Mouse (Mus musculus) CH12.LX (cell line): ENCODE measurements at regions not wholly inside any gene's neighbourhood (a gene's known extent, or its start where the extent isn't known, plus 50 kb on each side); places are given as distances from the start of the nearest gene placed in this dataset.

ENCODE experiments used
- DNase-seq: peaks from one replicate; pipeline ENCODE4 v3.0.0-alpha.2; 2013; ENCODE audit errors: extremely low read depth
- H3K27ac ChIP-seq: 2 replicates; pipeline ENCODE4 v1.5.1; 2012; ENCODE audit warnings: low read depth, mild to moderate bottlenecking, control low read depth, moderate library complexity; ENCODE audit not compliant: insufficient read depth
- H3K27me3 ChIP-seq: replicated peaks from 2 replicates; pipeline ENCODE3; 2012; ENCODE audit warnings: inconsistent platforms
- H3K36me3 ChIP-seq, 2 experiments: replicated peaks in 1 of 2; 2 replicates each; pipeline versions ENCODE3 to v1.6.1; 2012; ENCODE audit warnings: inconsistent platforms in 1 of 2, low read length in 1 of 2, mild to moderate bottlenecking in 1 of 2, mixed read lengths in 1 of 2, moderate library complexity in 1 of 2; ENCODE audit not compliant: control insufficient read depth in 1 of 2, insufficient read depth in 1 of 2
- H3K4me1 ChIP-seq, 2 experiments: 2 replicates each; pipeline ENCODE4 v1.6.1; 2012; ENCODE audit warnings: inconsistent platforms in 1 of 2, moderate library complexity in 1 of 2; ENCODE audit not compliant: insufficient read depth in 2 of 2, control insufficient read depth in 1 of 2
- H3K4me2 ChIP-seq: 2 replicates; pipeline ENCODE4 v1.6.1; 2012; ENCODE audit warnings: low read depth, mild to moderate bottlenecking, control low read depth; ENCODE audit not compliant: poor library complexity, insufficient read depth, severe bottlenecking
- H3K4me3 ChIP-seq, 3 experiments: fragments of 150-350 bp in 1 of 3; sonication (generic) in 1 of 3; replicated peaks in 1 of 3; 2 replicates each; pipeline versions ENCODE3 to v1.5.1; 2011 to 2012; ENCODE audit warnings: low read depth in 2 of 3, low read length in 2 of 3, mild to moderate bottlenecking in 2 of 3, moderate library complexity in 2 of 3, control low read depth in 1 of 3, improper control_type of control experiment in 1 of 3, inconsistent platforms in 1 of 3, mixed read lengths in 1 of 3; ENCODE audit not compliant: poor library complexity in 1 of 3
- H3K79me2 ChIP-seq: replicated peaks from 2 replicates; pipeline ENCODE4 v1.6.1; 2012; ENCODE audit warnings: mild to moderate bottlenecking, moderate library complexity; ENCODE audit not compliant: control insufficient read depth, poor library complexity, insufficient read depth, severe bottlenecking; ENCODE audit errors: extremely low read depth
- H3K9ac ChIP-seq: 2 replicates; pipeline ENCODE4 v1.6.1; 2012; ENCODE audit warnings: low read depth, mild to moderate bottlenecking, control low read depth, moderate library complexity; ENCODE audit not compliant: insufficient read depth
- H3K9me3 ChIP-seq: replicated peaks from 2 replicates; pipeline ENCODE3; 2012; ENCODE audit warnings: low read length, inconsistent platforms, mixed read lengths
- BHLHE40 ChIP-seq: IDR thresholded peaks from 2 replicates; pipeline ENCODE4 v1.6.1; 2011; ENCODE audit warnings: mild to moderate bottlenecking, low read depth, low read length, improper control_type of control experiment
- CHD1 ChIP-seq: IDR thresholded peaks from 2 replicates; pipeline ENCODE4 v1.6.1; 2012; ENCODE audit warnings: low read depth, low read length, improper control_type of control experiment, inconsistent platforms
- CHD2 ChIP-seq: IDR thresholded peaks from 2 replicates; pipeline ENCODE4 v1.6.1; 2011; ENCODE audit warnings: low read length, improper control_type of control experiment
- CTCF ChIP-seq, 2 experiments: IDR thresholded peaks in 1 of 2; conservative IDR thresholded peaks in 1 of 2; 2 replicates each; pipeline ENCODE4 v1.5.1; 2011 to 2012; ENCODE audit warnings: low read depth in 2 of 2, low read length in 2 of 2, improper control_type of control experiment in 1 of 2, inconsistent platforms in 1 of 2, mild to moderate bottlenecking in 1 of 2, moderate library complexity in 1 of 2
- E2F4 ChIP-seq: IDR thresholded peaks from 2 replicates; pipeline ENCODE4 v1.6.1; 2011; ENCODE audit warnings: low read depth, low read length, improper control_type of control experiment; ENCODE audit not compliant: insufficient replicate concordance
- ELF1 ChIP-seq: IDR thresholded peaks from 2 replicates; pipeline ENCODE4 v1.6.1; 2014; ENCODE audit warnings: low read depth, mild to moderate bottlenecking, inconsistent platforms, low read length, improper control_type of control experiment
- EP300 ChIP-seq: IDR thresholded peaks from 2 replicates; pipeline ENCODE4 v1.6.1; 2011; ENCODE audit warnings: low read length, improper control_type of control experiment
- ETS1 ChIP-seq: conservative IDR thresholded peaks from 2 replicates; pipeline ENCODE4 v1.6.1; 2012; ENCODE audit warnings: low read depth, mild to moderate bottlenecking, inconsistent platforms, low read length, improper control_type of control experiment, moderate library complexity
- GABPA ChIP-seq: IDR thresholded peaks from 2 replicates; pipeline ENCODE4 v1.6.1; 2012; ENCODE audit warnings: low read depth, low read length, improper control_type of control experiment, inconsistent platforms; ENCODE audit not compliant: insufficient replicate concordance
- HCFC1 ChIP-seq: IDR thresholded peaks from 2 replicates; pipeline ENCODE4 v1.6.1; 2012; ENCODE audit warnings: low read depth, mild to moderate bottlenecking, inconsistent platforms, low read length, improper control_type of control experiment
- IRF4 ChIP-seq: IDR thresholded peaks from 2 replicates; pipeline ENCODE4 v1.6.1; 2014; ENCODE audit warnings: low read depth, mild to moderate bottlenecking, inconsistent platforms, low read length, improper control_type of control experiment
- JUND ChIP-seq: conservative IDR thresholded peaks from 2 replicates; pipeline ENCODE4 v1.6.1; 2011; ENCODE audit warnings: low read depth, low read length, improper control_type of control experiment
- MAZ ChIP-seq: IDR thresholded peaks from 2 replicates; pipeline ENCODE4 v1.6.1; 2012; ENCODE audit warnings: low read depth, mild to moderate bottlenecking, inconsistent platforms, low read length, improper control_type of control experiment, moderate library complexity
- MEF2A ChIP-seq: IDR thresholded peaks from 2 replicates; pipeline ENCODE4 v1.6.1; 2014; ENCODE audit warnings: low read depth, mild to moderate bottlenecking, inconsistent platforms, low read length, improper control_type of control experiment, borderline replicate concordance
- MYC ChIP-seq: IDR thresholded peaks from 2 replicates; pipeline ENCODE4 v1.6.1; 2011; ENCODE audit warnings: low read depth, mild to moderate bottlenecking, improper control_type of control experiment, low read length
- NRF1 ChIP-seq: IDR thresholded peaks from 2 replicates; pipeline ENCODE4 v1.6.1; 2014; ENCODE audit warnings: low read depth, mild to moderate bottlenecking, inconsistent platforms, low read length, improper control_type of control experiment, moderate library complexity
- PAX5 ChIP-seq: IDR thresholded peaks from 2 replicates; pipeline ENCODE4 v1.6.1; 2012; ENCODE audit warnings: low read length, inconsistent platforms, mixed read lengths
- POLR2A ChIP-seq: IDR thresholded peaks from 2 replicates; pipeline ENCODE4 v1.6.1; 2011; ENCODE audit warnings: low read depth, mild to moderate bottlenecking, improper control_type of control experiment, low read length
- POLR2AphosphoS2 ChIP-seq: IDR thresholded peaks from 2 replicates; pipeline ENCODE4 v1.6.1; 2011; ENCODE audit warnings: low read depth, low read length, improper control_type of control experiment
- RAD21 ChIP-seq: IDR thresholded peaks from 2 replicates; pipeline ENCODE4 v1.6.1; 2011; ENCODE audit warnings: low read depth, mild to moderate bottlenecking, low read length, improper control_type of control experiment, moderate library complexity
- SIN3A ChIP-seq: IDR thresholded peaks from 2 replicates; pipeline ENCODE4 v1.6.1; 2012; ENCODE audit warnings: low read length, improper control_type of control experiment, inconsistent platforms
- SMC3 ChIP-seq: IDR thresholded peaks from 2 replicates; pipeline ENCODE4 v1.6.1; 2011; ENCODE audit warnings: low read depth, low read length, improper control_type of control experiment
- TBP ChIP-seq: conservative IDR thresholded peaks from 2 replicates; pipeline ENCODE4 v1.6.1; 2011; ENCODE audit warnings: low read depth, low read length, improper control_type of control experiment
- TCF12 ChIP-seq: IDR thresholded peaks from 2 replicates; pipeline ENCODE4 v1.6.1; 2014; ENCODE audit warnings: low read depth, mild to moderate bottlenecking, inconsistent platforms, low read length, improper control_type of control experiment
- UBTF ChIP-seq: IDR thresholded peaks from 2 replicates; pipeline ENCODE4 v1.6.1; 2012; ENCODE audit warnings: low read depth, mild to moderate bottlenecking, inconsistent platforms, low read length, improper control_type of control experiment, moderate library complexity
- USF1 ChIP-seq: IDR thresholded peaks from 2 replicates; pipeline ENCODE4 v1.6.1; 2014; ENCODE audit warnings: low read depth, mild to moderate bottlenecking, inconsistent platforms, low read length, improper control_type of control experiment
- USF2 ChIP-seq: conservative IDR thresholded peaks from 2 replicates; pipeline ENCODE4 v1.6.1; 2011; ENCODE audit warnings: low read depth, low read length, improper control_type of control experiment
- ZC3H11A ChIP-seq: IDR thresholded peaks from 2 replicates; pipeline ENCODE4 v1.6.1; 2012; ENCODE audit warnings: low read depth, mild to moderate bottlenecking, inconsistent platforms, low read length, improper control_type of control experiment
- ZMIZ1 ChIP-seq: IDR thresholded peaks from 2 replicates; pipeline ENCODE4 v1.6.1; 2012; ENCODE audit warnings: low read depth, mild to moderate bottlenecking, inconsistent platforms, low read length, improper control_type of control experiment
- ZNF384 ChIP-seq: IDR thresholded peaks from 2 replicates; pipeline ENCODE4 v1.6.1; 2012; ENCODE audit warnings: low read depth, low read length, improper control_type of control experiment, inconsistent platforms
- dilution Hi-C: fragments of 300-500 bp; cut with MboI; formaldehyde crosslinking; loops from 2 replicates; pipeline ENCODE4 v1.14.3; 2020; ENCODE audit warnings: low sequenced_read_pairs; ENCODE audit not compliant: extremely low pct_unique_long_range_greater_than_20kb, extremely low pct_ligation_motif_present
- in situ Hi-C: fragments of 300-500 bp; cut with MboI; formaldehyde crosslinking; loops from 3 replicates; pipeline ENCODE4 v1.14.3; 2019; ENCODE audit warnings: low sequenced_read_pairs, low pct_ligation_motif_present, low pct_unique_long_range_greater_than_20kb, mixed read lengths

DNA sequence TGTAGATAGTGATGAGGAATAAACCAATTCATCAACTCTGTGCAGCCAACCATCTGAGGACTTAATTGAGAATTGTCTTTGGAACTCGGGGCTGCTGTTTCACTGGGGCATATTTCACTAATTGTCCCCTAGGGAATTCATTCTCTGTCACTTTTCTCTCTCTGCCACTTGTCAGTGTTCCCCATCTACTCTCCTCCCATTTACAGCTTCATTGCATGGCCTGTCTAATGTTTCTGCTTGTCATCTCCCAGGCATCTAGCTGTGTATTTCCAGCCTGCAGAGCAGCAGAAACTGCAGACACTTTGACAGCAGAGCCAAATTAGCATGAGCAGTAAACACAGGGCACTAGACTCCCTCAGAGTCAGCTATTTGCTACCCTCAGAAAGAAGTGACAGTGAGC, 1105.2 kb downstream of the Ntrk3 start:
- peaks cover 46% of the 10 kb centered on the region for H3K9me3 ChIP-seq
- in situ Hi-C loops (no loop called here), dilution Hi-C loops (no loop called here)
- no peaks in the 10 kb centered on the region for H3K36me3 ChIP-seq
- no peaks in the 10 kb centered on the region for H3K79me2 ChIP-seq
- DNase-seq: no peak
- no peaks in the 10 kb centered on the region for H3K27me3 ChIP-seq
- no peak overlapping the region for H3K27ac ChIP-seq
- H3K4me3 ChIP-seq: no peak overlapping the region
- no peaks in the 10 kb centered on the region for H3K4me1 ChIP-seq
- H3K9ac ChIP-seq: no peak overlapping the region
- H3K4me2 ChIP-seq: no peak overlapping the region
- TF ChIP-seq ZC3H11A (no peak), CTCF (conservative IDR thresholded peaks at IDR 0.05 in 1 of 2, IDR thresholded peaks at IDR 0.05 in 1 of 2; ENCODE audit: low read depth in 2 of 2, low read length in 2 of 2) (no peak), POLR2AphosphoS2 (no peak), PAX5 (no peak), USF2 (no peak), JUND (no peak), NRF1 (no peak), HCFC1 (no peak), MEF2A (no peak), ZNF384 (no peak), ZMIZ1 (no peak), TBP (no peak), TCF12 (no peak), RAD21 (no peak), BHLHE40 (no peak), SIN3A (no peak), MYC (no peak), EP300 (no peak), CHD2 (no peak)

DNA sequence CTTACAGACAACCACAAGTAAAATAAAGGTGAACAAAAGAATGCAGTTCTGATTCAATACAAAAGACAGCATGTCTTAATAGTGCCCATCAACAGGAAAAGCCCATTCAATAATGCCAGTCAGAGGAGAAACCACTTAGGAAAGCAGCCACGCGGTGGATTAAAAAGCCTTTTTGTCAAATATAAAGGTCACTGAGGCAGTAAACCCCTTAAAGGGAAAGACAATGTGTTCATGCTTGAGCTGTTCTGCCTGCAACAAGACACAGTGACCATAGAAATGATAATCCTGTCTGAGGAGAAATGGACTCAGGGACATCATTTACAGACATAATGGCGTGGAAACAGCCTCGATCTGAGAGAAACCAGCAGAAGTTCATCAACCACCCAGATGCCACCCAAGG, 1114.3 kb downstream of the Ntrk3 start:
- Histone ChIP-seq H3K79me2 (no peaks in the 10 kb centered on the region), H3K4me1 (no peaks in the 10 kb centered on the region), H3K36me3 (no peaks in the 10 kb centered on the region), H3K4me2 (no peak overlapping the region), H3K9ac (no peak overlapping the region), H3K9me3 (peaks cover 50% of the 10 kb centered on the region), H3K27ac (no peak overlapping the region), H3K27me3 (no peaks in the 10 kb centered on the region), H3K4me3 (no peak overlapping the region)
- dilution Hi-C loops: no loop called here
- DNase-seq: no peak
- TF ChIP-seq ELF1: no peak
- no peak for TF ChIP-seq UBTF
- no peak for TF ChIP-seq SIN3A
- no peak for TF ChIP-seq MAZ
- TF ChIP-seq MYC: no peak
- TF ChIP-seq CHD1: no peak
- no peak for TF ChIP-seq NRF1
- no peak for TF ChIP-seq SMC3
- no peak for TF ChIP-seq JUND
- no peak for TF ChIP-seq ZNF384
- no peak for TF ChIP-seq CHD2
- TF ChIP-seq GABPA: no peak
- TF ChIP-seq POLR2A: no peak
- TF ChIP-seq USF1: no peak
- no peak for TF ChIP-seq E2F4
- no peak for TF ChIP-seq IRF4
- no peak for TF ChIP-seq ZMIZ1
- no peak for TF ChIP-seq POLR2AphosphoS2
- TF ChIP-seq HCFC1: no peak
- TF ChIP-seq ETS1: no peak
- in situ Hi-C loops: no loop called here
